Mouse (Mus musculus): ENCODE data around the gene Acsf2.

DNA sequence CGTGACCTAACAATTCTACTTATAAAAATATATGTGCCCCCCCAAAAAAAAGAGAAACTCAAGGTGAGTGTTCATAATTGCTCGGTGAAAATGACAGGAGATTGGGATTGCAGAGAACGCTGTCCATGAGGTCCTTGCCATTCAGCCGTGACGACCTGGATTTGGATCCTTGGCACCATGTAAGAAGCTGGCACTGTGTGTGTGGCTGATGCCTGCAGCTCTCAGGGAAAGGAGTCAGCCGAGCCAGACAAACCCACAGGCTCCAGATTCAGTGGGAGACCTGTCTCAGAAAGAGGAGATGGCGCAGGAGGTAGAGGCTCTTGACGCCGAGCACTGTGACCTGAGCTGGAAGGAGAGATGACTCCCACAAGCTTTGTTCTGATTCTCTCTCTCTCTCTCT lies 25.3 kb downstream of the Acsf2 start:
- TF ChIP-seq UBTF (IDR thresholded peaks at IDR 0.05; ENCODE audit: low read depth, low read length): no peak
- no peak for TF ChIP-seq JUN (IDR thresholded peaks at IDR 0.05; ENCODE audit: insufficient read depth, low read depth, low read length)
- TF ChIP-seq POLR2A (IDR thresholded peaks at IDR 0.05; ENCODE audit: low read depth, low read length): no peak
- no peak for TF ChIP-seq CTCF (conservative IDR thresholded peaks at IDR 0.05 in 1 of 2, IDR thresholded peaks at IDR 0.05 in 1 of 2; ENCODE audit: low read depth in 2 of 2, low read length in 2 of 2)
- TF ChIP-seq TCF12 (IDR thresholded peaks at IDR 0.05; ENCODE audit: low read depth, low read length): no peak
- TF ChIP-seq MXI1 (IDR thresholded peaks at IDR 0.05; ENCODE audit: low read depth, low read length): no peak
- no peak for TF ChIP-seq ZNF384 (IDR thresholded peaks at IDR 0.05; ENCODE audit: low read depth, low read length)
- no peak for TF ChIP-seq EP300 (IDR thresholded peaks at IDR 0.05; ENCODE audit: low read length)
- no peak for TF ChIP-seq ZKSCAN1 (IDR thresholded peaks at IDR 0.05; ENCODE audit: borderline replicate concordance, low read depth, low read length)
- TF ChIP-seq ETS1 (conservative IDR thresholded peaks at IDR 0.05; ENCODE audit: low read depth, low read length): no peak
- TF ChIP-seq E2F4 (IDR thresholded peaks at IDR 0.05; ENCODE audit: insufficient replicate concordance, low read depth, low read length): no peak
- no peak for TF ChIP-seq ZC3H11A (IDR thresholded peaks at IDR 0.05; ENCODE audit: low read depth, low read length)
- no peak for TF ChIP-seq USF2 (conservative IDR thresholded peaks at IDR 0.05; ENCODE audit: low read depth, low read length)
